Mouse (Mus musculus) megakaryocyte, embryonic 14.5 days (primary cell): ENCODE measurements at regions not wholly inside any gene's neighbourhood (a gene's known extent, or its start where the extent isn't known, plus 50 kb on each side); places are given as distances from the start of the nearest gene placed in this dataset.

Experiments used
- FLI1 ChIP-seq: IDR thresholded peaks from 2 replicates; pipeline ENCODE4 v1.6.1; 2012; ENCODE audit warnings: low read length, inconsistent platforms, mixed read lengths
- GATA1 ChIP-seq: IDR thresholded peaks from 3 replicates; pipeline ENCODE4 v1.6.1; 2012; ENCODE audit warnings: mixed read lengths, low read length, inconsistent platforms, borderline replicate concordance

- no peak for TF ChIP-seq GATA1
- TF ChIP-seq FLI1: no peak
These were observed 173.1 kb downstream of the S1pr1 start for GRCm38 (mm10) chr3:115541789-115542188.
